Mouse (Mus musculus): ENCODE data around the gene Asxl2. TPM values are rescaled to one million over a fixed set of nuclear protein-coding genes. Genes with fewer than 3 reads are reported as not detected.

Asxl2 gene
- polyA plus RNA-seq, 1 experiment from 2014 or later = 13.4 TPM

DNA sequence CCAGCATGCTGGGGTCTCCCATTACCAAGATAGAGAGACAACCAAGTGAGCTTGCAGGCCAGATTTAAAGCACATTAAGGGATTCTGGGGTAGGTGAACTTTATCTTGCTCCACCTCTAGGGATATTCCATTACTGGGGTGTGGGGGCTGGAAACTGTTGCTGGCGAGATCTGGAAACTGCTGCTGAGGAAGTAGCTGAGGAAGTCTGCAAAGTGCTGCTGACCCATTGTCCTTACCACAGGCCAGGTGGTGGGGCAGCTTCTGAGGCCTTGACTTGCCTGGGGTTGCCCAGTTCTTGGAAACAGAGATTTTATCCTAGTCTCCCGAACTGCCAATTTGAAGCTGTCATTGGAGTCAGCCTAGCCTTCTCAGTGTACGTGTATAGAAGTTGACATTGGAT lies 118.8 kb downstream of the Asxl2 start:
- no peaks in the 10 kb centered on the region for H3K36me3 ChIP-seq (ENCODE audit: control insufficient read depth, insufficient read depth, low read length)
- no peaks in the 10 kb centered on the region for H3K27me3 ChIP-seq (replicated peaks; ENCODE audit: control insufficient read depth, insufficient read depth, low read length)
- no peaks in the 10 kb centered on the region for H3K9me3 ChIP-seq (ENCODE audit: control insufficient read depth, low read length)
- H3K4me2 ChIP-seq (ENCODE audit: low read depth, low read length) = no peak overlapping the region
- H3K4me1 ChIP-seq (ENCODE audit: control insufficient read depth, insufficient read depth, low read length) = peaks cover 9% of the 10 kb centered on the region; the same call in 1 of the 2 replicates
- H3K9ac ChIP-seq (ENCODE audit: low read depth, low read length) = no peak overlapping the region
- DNase-seq (ENCODE audit: low spot score) (no peak), ATAC-seq (ENCODE audit: low read depth) (no peak)
- no peak overlapping the region for H3K4me3 ChIP-seq (ENCODE audit: low read depth, low read length)
- 74% methylated on average over 3 of the region's 3 CpGs for WGBS
- no peak overlapping the region for H3K27ac ChIP-seq (replicated peaks; ENCODE audit: low read depth, low read length)

DNA sequence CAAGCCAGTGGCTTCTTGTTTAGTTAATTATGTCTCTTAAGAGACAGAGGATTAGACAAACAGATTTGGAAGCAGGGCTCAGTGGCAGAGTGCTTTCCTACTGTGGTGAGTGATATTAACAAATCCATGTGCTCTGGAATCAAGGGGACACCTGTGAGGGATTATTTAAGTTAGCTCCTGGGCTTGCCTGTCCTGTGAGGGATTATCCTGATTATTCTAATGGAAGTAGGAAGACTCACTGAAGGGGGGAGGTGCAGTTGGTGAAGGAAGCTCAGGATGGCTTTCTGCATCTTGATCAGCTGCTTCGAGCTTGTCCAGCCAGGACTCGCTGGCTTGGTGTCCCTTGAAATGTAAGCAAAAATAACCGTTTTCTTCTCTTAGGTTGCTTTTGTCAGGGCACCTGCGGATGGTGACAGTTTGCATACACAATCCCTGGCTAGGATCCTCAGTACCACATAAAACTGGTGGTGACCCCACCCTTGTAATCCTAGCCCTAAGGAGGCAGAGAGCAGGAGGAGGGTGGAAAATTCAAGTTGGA lies 119.5 kb downstream of the Asxl2 start:
- WGBS = 31% methylated on average over 4 of the region's 4 CpGs
- no peak for DNase-seq (ENCODE audit: low spot score)

GRCm38 (mm10) chr12:3546781-3547180 lies 120.1 kb downstream of the Asxl2 start:
- Histone ChIP-seq H3K9me3 (ENCODE audit: control insufficient read depth, low read length) (no peaks in the 10 kb centered on the region), H3K36me3 (ENCODE audit: control insufficient read depth, insufficient read depth, low read length) (no peaks in the 10 kb centered on the region), H3K9ac (ENCODE audit: low read depth, low read length) (no peak overlapping the region), H3K4me3 (ENCODE audit: low read depth, low read length) (no peak overlapping the region), H3K27me3 (replicated peaks; ENCODE audit: control insufficient read depth, insufficient read depth, low read length) (no peaks in the 10 kb centered on the region), H3K4me1 (ENCODE audit: control insufficient read depth, insufficient read depth, low read length) (peaks cover 9% of the 10 kb centered on the region; the same call in 1 of the 2 replicates), H3K27ac (replicated peaks; ENCODE audit: low read depth, low read length) (no peak overlapping the region), H3K4me2 (ENCODE audit: low read depth, low read length) (no peak overlapping the region)
- DNase-seq (ENCODE audit: low spot score) (no peak), ATAC-seq (ENCODE audit: low read depth) (no peak)
- 38% methylated on average over 6 of the region's 6 CpGs for WGBS

More for the DNA sequence above, 119.5 kb downstream of the Asxl2 start:
- Histone ChIP-seq H3K4me2 (ENCODE audit: low read depth, low read length) (no peak overlapping the region), H3K9me3 (ENCODE audit: control insufficient read depth, low read length) (no peaks in the 10 kb centered on the region), H3K4me3 (ENCODE audit: low read depth, low read length) (no peak overlapping the region), H3K36me3 (ENCODE audit: control insufficient read depth, insufficient read depth, low read length) (no peaks in the 10 kb centered on the region), H3K9ac (ENCODE audit: low read depth, low read length) (no peak overlapping the region), H3K4me1 (ENCODE audit: control insufficient read depth, insufficient read depth, low read length) (peaks cover 9% of the 10 kb centered on the region; the same call in 1 of the 2 replicates), H3K27me3 (replicated peaks; ENCODE audit: control insufficient read depth, insufficient read depth, low read length) (no peaks in the 10 kb centered on the region), H3K27ac (replicated peaks; ENCODE audit: low read depth, low read length) (no peak overlapping the region)
- ATAC-seq (ENCODE audit: low read depth) = no peak

- Histone ChIP-seq H3K27me3 (replicated peaks; ENCODE audit: control insufficient read depth, insufficient read depth, low read length) (no peaks in the 10 kb centered on the region), H3K27ac (replicated peaks; ENCODE audit: low read depth, low read length) (no peak overlapping the region), H3K4me3 (ENCODE audit: low read depth, low read length) (no peak overlapping the region), H3K9ac (ENCODE audit: low read depth, low read length) (no peak overlapping the region), H3K4me1 (ENCODE audit: control insufficient read depth, insufficient read depth, low read length) (peaks cover 9% of the 10 kb centered on the region; the same call in 1 of the 2 replicates), H3K9me3 (ENCODE audit: control insufficient read depth, low read length) (no peaks in the 10 kb centered on the region), H3K4me2 (ENCODE audit: low read depth, low read length) (no peak overlapping the region), H3K36me3 (ENCODE audit: control insufficient read depth, insufficient read depth, low read length) (no peaks in the 10 kb centered on the region)
- ATAC-seq (ENCODE audit: low read depth) = no peak
- no peak for DNase-seq (ENCODE audit: low spot score)
- WGBS = 55% methylated on average over 4 of the region's 4 CpGs
Observed at GRCm38 (mm10) chr12:3547506-3547905, 120.8 kb downstream of the Asxl2 start.

- WGBS = 61% methylated on average over 3 of the region's 3 CpGs
Observed at GRCm38 (mm10) chr12:3547911-3548310, 121.3 kb downstream of the Asxl2 start.

DNA sequence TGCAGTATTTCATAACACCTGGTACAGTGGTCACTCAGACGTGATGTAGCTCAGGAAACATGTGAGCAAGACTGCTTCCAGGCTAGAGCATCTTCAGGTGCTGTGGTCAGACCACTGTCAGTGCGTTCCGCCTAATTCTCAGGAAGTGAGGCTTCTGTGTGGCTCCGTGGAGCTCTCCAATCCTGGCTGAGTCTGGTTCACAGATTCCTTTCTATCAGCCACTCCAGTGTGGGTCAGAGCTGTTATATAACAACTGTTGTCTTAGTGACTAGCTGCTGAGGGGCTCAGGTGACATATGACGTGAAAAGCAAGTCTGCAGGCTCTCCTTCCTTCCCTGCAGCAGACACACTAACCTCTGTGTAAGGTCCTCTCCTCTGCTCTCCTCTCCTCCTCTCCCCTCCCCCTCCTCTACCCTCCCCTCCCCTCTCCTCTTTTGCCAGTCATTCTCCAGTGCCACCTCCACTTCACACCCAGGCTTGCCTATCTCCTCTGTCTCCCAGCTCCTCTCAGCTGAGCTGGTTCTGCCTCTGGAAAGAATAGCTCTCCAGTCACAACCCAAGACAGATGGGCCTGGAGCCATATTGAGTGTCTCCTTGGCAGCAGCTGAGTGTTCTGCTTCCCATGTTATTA lies 122.0 kb downstream of the Asxl2 start:
- 39% methylated on average over 5 of the region's 5 CpGs for WGBS
- H3K36me3 ChIP-seq (ENCODE audit: control insufficient read depth, insufficient read depth, low read length) = no peaks in the 10 kb centered on the region
- ATAC-seq (ENCODE audit: low read depth) = no peak

More at GRCm38 (mm10) chr12:3547911-3548310, 121.3 kb downstream of the Asxl2 start:
- DNase-seq (ENCODE audit: low spot score) (no peak), ATAC-seq (ENCODE audit: low read depth) (no peak)
- Histone ChIP-seq H3K4me3 (ENCODE audit: low read depth, low read length) (no peak overlapping the region), H3K9me3 (ENCODE audit: control insufficient read depth, low read length) (no peaks in the 10 kb centered on the region), H3K9ac (ENCODE audit: low read depth, low read length) (no peak overlapping the region), H3K4me2 (ENCODE audit: low read depth, low read length) (no peak overlapping the region), H3K27ac (replicated peaks; ENCODE audit: low read depth, low read length) (no peak overlapping the region), H3K27me3 (replicated peaks; ENCODE audit: control insufficient read depth, insufficient read depth, low read length) (no peaks in the 10 kb centered on the region), H3K4me1 (ENCODE audit: control insufficient read depth, insufficient read depth, low read length) (peaks cover 9% of the 10 kb centered on the region; the same call in 1 of the 2 replicates), H3K36me3 (ENCODE audit: control insufficient read depth, insufficient read depth, low read length) (no peaks in the 10 kb centered on the region)

DNA sequence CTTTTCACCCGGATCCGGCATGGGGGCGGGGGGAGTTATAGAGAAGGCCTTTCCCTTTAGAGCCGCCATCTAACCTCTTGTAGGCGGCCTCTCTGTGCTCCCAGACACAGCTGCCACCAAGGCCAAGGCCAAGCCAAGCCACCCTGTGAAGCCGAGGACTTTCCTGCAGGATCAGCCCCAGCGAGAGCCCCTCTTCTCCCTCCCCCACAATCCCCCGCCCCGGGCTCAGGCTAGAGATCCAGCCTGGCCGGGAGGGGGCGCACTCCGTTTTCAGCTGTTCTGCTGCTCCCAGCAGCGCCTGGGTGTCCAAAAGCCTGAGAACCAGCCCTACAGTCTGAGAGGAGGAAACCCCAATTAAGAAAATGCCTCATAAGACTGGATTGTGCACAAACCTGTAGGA lies 123.6 kb downstream of the Asxl2 start:
- WGBS = 15% methylated on average over 13 of the region's 13 CpGs
- H3K9me3 ChIP-seq (ENCODE audit: control insufficient read depth, low read length) = no peaks in the 10 kb centered on the region
- H3K27me3 ChIP-seq (replicated peaks; ENCODE audit: control insufficient read depth, insufficient read depth, low read length) = no peaks in the 10 kb centered on the region
- peak; percentile 56; the same call in 1 of the 2 replicates for ATAC-seq (ENCODE audit: low read depth)
- peak overlapping the region; percentile 30; the same call in 1 of the 2 replicates for H3K4me2 ChIP-seq (ENCODE audit: low read depth, low read length)
- no peak overlapping the region for H3K27ac ChIP-seq (replicated peaks; ENCODE audit: low read depth, low read length)
- no peaks in the 10 kb centered on the region for H3K36me3 ChIP-seq (ENCODE audit: control insufficient read depth, insufficient read depth, low read length)
- H3K9ac ChIP-seq (ENCODE audit: low read depth, low read length) = no peak overlapping the region
- no peak overlapping the region for H3K4me3 ChIP-seq (ENCODE audit: low read depth, low read length)
- peaks cover 9% of the 10 kb centered on the region; the same call in 1 of the 2 replicates for H3K4me1 ChIP-seq (ENCODE audit: control insufficient read depth, insufficient read depth, low read length)
- DNase-seq (ENCODE audit: low spot score) = no peak

More for the DNA sequence above, 122.0 kb downstream of the Asxl2 start:
- H3K4me1 ChIP-seq (ENCODE audit: control insufficient read depth, insufficient read depth, low read length) = peaks cover 9% of the 10 kb centered on the region; the same call in 1 of the 2 replicates
- H3K4me3 ChIP-seq (ENCODE audit: low read depth, low read length) = no peak overlapping the region
- H3K9me3 ChIP-seq (ENCODE audit: control insufficient read depth, low read length) = no peaks in the 10 kb centered on the region
- H3K4me2 ChIP-seq (ENCODE audit: low read depth, low read length) = no peak overlapping the region
- no peak overlapping the region for H3K27ac ChIP-seq (replicated peaks; ENCODE audit: low read depth, low read length)
- no peak for DNase-seq (ENCODE audit: low spot score)
- H3K27me3 ChIP-seq (replicated peaks; ENCODE audit: control insufficient read depth, insufficient read depth, low read length) = no peaks in the 10 kb centered on the region
- no peak overlapping the region for H3K9ac ChIP-seq (ENCODE audit: low read depth, low read length)

Data from embryonic facial prominence, embryonic 14.5 days (tissue).